Mouse (Mus musculus) layer of hippocampus, adult 9-10 months (tissue): Measurements from ENCODE around the gene Hlcs.

Experiments used
- DNase-seq: peaks from one replicate; pipeline ENCODE4 v3.0.0; 2022; ENCODE audit warnings: low spot score

Hlcs gene

GRCm38 (mm10) chr16:94289138-94290072 is 24.0 kb downstream of the Hlcs start:
- peak; percentile 89 for DNase-seq

GRCm38 (mm10) chr16:94287826-94288225 is 25.5 kb downstream of the Hlcs start:
- no peak for DNase-seq

DNA sequence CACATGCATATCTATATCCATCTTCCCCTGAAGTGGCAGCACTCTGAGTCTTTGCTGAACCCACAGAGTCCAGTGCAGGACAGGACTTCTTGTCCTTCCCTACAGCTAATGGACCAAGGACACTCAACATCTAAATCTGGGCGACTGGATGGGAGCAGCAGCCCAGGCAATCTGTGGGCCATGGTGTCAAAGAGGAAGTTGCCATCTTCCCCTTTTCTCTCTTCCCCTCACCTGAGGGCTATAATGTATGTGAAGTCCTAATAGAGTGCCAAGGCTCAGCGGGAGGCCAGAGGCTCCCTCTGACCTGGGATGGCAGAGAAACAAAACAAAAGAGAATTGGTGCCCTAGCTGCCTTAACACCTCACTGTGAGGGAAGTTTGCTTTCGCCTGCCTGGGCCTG is 29.4 kb downstream of the Hlcs start:
- DNase-seq = no peak

DNA sequence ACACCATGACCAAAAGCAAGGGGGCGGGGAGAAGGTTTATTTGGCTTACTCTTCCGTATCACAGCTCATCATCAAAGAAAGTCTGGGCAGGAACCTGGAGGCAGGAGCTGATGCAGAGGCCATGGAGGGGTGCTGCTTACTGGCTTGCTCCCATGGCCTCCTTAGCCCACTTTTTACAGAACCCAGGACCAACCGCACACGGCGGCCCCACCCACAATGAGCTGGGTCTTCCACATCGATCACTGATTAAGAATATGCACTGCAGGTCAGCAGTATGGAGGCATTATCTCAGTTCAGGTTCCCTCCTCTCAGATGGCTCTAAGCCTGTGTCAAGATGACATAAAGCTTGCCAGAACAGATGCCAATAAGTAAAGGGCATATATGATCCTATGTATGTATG is 42.5 kb downstream of the Hlcs start:
- no peak for DNase-seq

DNA sequence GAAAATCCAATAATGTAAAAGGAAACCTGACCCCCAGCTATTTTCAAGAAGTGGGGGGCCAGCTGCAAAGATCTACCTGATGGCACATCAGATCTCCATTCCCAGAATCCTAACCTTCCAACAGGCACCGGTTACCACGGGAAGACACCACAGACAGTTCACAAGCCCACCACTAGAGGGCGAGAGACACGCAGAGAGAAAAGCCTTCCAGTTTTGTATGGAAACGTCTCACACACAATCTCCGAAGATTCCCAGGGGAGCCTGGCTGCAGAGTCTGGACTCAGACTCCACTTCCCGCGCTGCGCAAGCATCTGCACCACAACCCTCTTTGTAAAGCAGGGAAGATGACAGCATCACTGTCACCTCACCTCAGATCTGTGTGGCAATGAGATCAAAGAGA is 43.7 kb downstream of the Hlcs start:
- DNase-seq = peak; percentile 83

DNA sequence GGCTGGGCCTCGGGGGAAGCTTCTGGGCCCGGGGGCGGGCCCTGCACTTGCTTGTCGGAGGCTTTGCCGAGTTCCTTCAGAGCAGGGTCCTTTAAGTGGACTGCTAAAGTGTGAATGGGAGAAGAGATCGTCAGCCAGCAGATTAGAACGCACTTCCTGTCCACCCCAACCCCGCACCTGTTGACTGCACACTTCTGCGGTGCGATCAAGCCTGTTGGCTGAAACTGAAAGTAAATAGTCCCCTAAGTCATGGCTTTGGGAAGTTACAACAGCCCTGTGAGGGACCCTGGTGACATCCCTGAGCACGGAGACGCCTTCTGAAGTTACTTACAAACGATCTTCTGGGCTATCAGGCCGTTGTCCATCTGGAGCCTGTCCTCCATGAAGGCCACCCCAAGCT is 45.2 kb downstream of the Hlcs start:
- no peak for DNase-seq

DNA sequence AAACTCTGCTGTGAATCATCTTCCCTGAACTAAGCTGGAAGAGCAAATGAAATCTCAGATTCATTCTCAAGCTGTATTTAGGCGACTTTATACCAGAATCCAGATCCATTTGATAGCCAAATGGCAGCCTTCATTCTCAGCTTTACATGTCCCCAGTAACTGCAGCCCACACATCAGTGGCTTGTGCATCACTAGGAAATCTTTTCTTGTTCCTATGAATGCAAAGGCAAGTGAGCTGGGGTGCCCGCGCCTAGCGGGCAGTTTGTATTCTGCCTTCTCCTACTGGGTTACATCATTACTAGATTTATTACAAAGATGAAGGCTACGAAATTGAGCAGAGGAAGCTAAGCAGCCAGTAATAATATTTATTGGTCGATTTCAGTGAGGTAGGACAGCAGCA is 48.8 kb downstream of the Hlcs start:
- DNase-seq = no peak

DNA sequence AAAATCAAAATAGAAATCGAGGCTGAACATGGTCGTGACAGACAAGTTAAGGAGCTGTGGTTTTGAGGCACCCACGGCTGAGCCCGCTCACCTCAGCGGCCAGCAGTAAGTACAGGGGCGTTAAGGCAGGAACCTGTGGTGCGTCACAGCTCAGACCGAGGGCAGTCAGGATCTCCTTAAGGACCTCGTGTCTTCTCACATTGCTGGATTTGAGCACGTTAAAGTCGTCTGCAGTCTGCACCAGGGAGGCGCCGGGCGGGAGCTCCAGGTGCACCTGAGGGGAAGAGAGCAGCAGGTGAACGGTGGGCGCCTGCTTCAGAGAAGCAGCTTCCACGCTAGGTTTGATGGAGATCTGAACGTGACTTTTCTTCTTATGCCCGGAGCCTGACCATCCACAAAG is 50.9 kb downstream of the Hlcs start:
- DNase-seq = no peak

GRCm38 (mm10) chr16:94260938-94261630 is 52.3 kb downstream of the Hlcs start:
- no peak for DNase-seq

DNA sequence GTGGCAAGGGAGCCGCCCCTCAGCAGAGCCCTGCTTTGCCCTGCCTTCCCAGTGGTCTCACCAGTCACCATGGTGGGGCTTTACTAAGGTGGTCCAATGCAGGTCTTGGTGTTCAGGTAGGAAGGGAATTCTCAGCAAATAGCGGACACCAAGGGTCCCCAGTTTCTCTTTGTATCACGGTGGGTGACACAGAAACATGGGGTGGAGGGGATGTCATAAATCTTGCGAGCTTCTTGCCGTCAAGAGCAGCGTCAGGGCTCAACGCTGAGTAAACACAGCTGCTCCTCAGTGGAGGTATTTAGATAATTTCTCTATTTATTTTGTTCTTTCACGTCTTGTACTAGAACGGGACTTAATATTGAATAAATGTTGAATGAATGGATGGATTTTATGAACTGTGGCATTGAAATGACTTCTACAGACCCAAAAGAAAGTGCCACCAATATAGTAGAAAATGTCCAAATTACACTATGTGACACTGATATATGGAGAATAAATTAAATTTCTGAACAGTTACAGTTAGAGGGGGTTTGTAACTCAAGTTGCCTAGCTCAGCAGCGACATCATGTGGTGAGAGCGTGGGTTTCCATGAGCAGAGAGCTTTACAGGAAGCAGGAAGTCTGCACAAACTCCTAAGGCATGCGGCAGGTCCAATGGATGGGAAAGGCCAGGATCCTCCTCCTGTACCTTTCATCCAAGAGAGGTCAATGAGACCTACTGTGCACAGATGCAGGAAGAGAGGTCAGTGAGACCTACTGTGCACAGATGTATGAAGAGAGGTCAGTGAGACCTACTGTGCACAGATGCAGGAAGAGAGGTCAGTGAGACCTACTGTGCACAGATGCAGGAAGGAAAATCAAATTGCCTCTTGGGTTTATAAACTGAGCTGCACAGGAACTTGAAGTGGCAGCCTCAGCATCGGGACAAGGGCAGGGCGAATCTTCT is 54.7 kb downstream of the Hlcs start:
- DNase-seq = peak; percentile 75

GRCm38 (mm10) chr16:94255592-94255991 is 57.8 kb downstream of the Hlcs start:
- DNase-seq = no peak

DNA sequence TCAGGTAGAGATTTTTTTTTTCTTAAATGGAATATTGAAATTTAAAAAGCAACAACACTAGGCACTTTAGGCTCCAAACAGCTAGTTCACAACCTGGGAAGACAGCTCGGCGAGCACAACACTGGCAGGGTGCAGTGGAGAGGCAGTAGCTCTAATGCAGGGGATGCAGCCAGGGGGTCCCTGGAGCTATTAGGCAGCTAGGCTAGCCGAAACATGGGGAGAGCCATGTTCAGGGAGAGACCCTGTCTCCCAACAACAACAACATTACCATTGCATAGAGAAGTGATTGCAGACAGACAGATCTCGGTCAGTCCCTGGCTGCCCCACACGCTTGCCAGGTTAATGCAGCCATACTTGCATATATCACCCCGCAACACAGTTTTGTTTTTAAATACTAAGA is 58.3 kb downstream of the Hlcs start:
- no peak for DNase-seq

DNA sequence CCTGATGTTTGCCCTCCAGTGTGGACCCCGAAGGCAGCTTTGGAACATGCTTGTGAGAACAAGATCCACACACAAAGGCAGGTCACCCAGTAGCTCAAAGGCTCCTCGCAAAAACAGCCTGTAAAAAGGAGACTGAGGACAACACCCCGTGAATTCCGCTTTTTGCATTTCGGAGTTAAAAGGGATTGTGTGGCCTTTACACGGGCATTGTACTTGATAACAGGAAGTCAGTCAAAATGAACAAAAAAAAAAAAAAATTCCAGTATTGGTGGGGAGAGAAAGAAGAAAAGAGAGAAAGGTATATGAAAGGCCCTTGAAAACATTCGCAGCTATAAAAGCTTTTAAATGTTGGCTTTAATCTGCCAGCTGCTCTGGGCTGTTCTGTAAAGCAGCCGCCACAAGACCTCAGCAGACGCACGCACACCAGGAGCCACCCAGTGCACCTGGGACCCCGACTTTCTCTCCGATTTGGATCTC is 58.9 kb downstream of the Hlcs start:
- no peak for DNase-seq

- no peak for DNase-seq
Measured at GRCm38 (mm10) chr16:94253671-94254414, 59.5 kb downstream of the Hlcs start.

GRCm38 (mm10) chr16:94251756-94252155 is 61.6 kb downstream of the Hlcs start:
- no peak for DNase-seq

GRCm38 (mm10) chr16:94250640-94251349 is 62.6 kb downstream of the Hlcs start:
- peak; percentile 22 for DNase-seq

GRCm38 (mm10) chr16:94250136-94250535 is 63.2 kb downstream of the Hlcs start:
- no peak for DNase-seq

GRCm38 (mm10) chr16:94249666-94250065 is 63.7 kb downstream of the Hlcs start:
- no peak for DNase-seq

DNA sequence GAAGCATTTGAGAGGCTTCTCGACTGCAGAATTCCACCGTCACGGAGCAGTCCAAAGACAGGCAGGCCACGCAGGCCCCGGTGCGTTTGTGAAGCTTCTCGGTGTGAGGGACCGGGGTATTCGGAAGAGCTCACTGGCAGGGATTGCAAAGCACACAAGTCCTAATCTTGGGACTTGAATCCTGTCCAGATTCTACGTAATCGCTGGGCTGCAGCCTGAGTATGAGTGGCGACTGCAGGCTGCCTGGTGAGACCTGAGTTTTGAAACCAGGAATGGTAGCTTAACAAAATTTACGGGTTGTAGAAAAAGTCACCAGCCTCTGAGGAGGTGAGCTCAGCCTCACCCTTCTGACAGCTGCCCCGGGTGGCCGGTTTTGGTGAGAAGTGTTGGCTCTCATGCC is 64.7 kb downstream of the Hlcs start:
- no peak for DNase-seq

- DNase-seq = no peak
Measured at GRCm38 (mm10) chr16:94246976-94247375, 66.4 kb downstream of the Hlcs start.
